Mouse (Mus musculus) thymus, adult 2 months (tissue): Measurements from ENCODE around the gene Epb41. TPM values are rescaled to one million over a fixed set of nuclear protein-coding genes. Genes with fewer than 3 reads are reported as not detected.

Experiments
- DNase-seq: peaks from one replicate; pipeline ENCODE4 v3.0.0; 2021
- H3K27ac ChIP-seq: fragments of 200-500 bp; 2 replicates; pipeline ENCODE4 v1.5.1; 2012; ENCODE audit warnings: low read length, control low read depth; ENCODE audit not compliant: control insufficient read depth, insufficient read depth
- H3K27me3 ChIP-seq: fragments of 200-500 bp; 2 replicates; pipeline ENCODE4 v1.6.1; 2012; ENCODE audit warnings: mild to moderate bottlenecking, low read length, moderate library complexity, mixed read lengths; ENCODE audit not compliant: control insufficient read depth, insufficient read depth
- H3K36me3 ChIP-seq: fragments of 200-500 bp; 2 replicates; pipeline ENCODE4 v1.6.1; 2012; ENCODE audit warnings: mild to moderate bottlenecking, low read length, moderate library complexity; ENCODE audit not compliant: control insufficient read depth, insufficient read depth
- H3K4me1 ChIP-seq: fragments of 200-500 bp; replicated peaks from 2 replicates; pipeline ENCODE4 v1.6.1; 2012; ENCODE audit warnings: low read length; ENCODE audit not compliant: control insufficient read depth, insufficient read depth
- H3K4me3 ChIP-seq: fragments of 200-500 bp; 2 replicates; pipeline ENCODE4 v1.5.1; 2012; ENCODE audit warnings: mild to moderate bottlenecking, low read length, control low read depth, moderate library complexity; ENCODE audit not compliant: control insufficient read depth, insufficient read depth
- CTCF ChIP-seq: fragments of 200-500 bp; IDR thresholded peaks from 2 replicates; pipeline ENCODE4 v1.5.1; 2012; ENCODE audit warnings: mild to moderate bottlenecking, control low read depth, low read length, moderate library complexity, borderline replicate concordance; ENCODE audit not compliant: control insufficient read depth, poor library complexity, insufficient read depth; ENCODE audit errors: extremely low read depth
- POLR2A ChIP-seq: fragments of 200-500 bp; IDR thresholded peaks from 2 replicates; pipeline ENCODE4 v1.6.1; 2012; ENCODE audit warnings: mild to moderate bottlenecking, low read length, control low read depth, moderate library complexity; ENCODE audit not compliant: control insufficient read depth, poor library complexity, insufficient read depth; ENCODE audit errors: extremely low read depth
- WGBS: fragments of 180-500 bp; shearing (Covaris S2); methylation state at CpG from one replicate; pipeline ENCODE4 v1.1.7; 2018; 5-methylcytosine and 5-hydroxymethylcytosine counted together
- polyA plus RNA-seq: library from polyadenylated mRNA; depleted of rRNA; stranded (reverse); fragments of >200 nt; gene quantifications from 2 replicates; pipeline ENCODE4 v1.2.3, GENCODE M21; 2012

Epb41 gene
- polyA plus RNA-seq, 1 experiment: 103 TPM

GRCm38 (mm10) chr4:131920595-131921351 lies 154.3 kb downstream of the Epb41 start:
- Histone ChIP-seq H3K36me3 (peaks cover 20% of the 10 kb centered on the region), H3K4me3 (peak overlapping the region; percentile 11), H3K27ac (no peak overlapping the region), H3K27me3 (peaks cover 11% of the 10 kb centered on the region; the same call in 1 of the 2 replicates), H3K4me1 (peaks cover 10% of the 10 kb centered on the region; the same call in 1 of the 2 replicates)
- 1% methylated on average over 73 of the region's 76 CpGs for WGBS
- no peak for DNase-seq
- no peak for TF ChIP-seq POLR2A
- TF ChIP-seq CTCF: 0 out of 2 replicates have a peak, but pooled peaks have one; percentile 7

- no peak for DNase-seq
- H3K4me3 ChIP-seq: no peak overlapping the region; the same call in 1 of the 2 replicates
- WGBS: 5% methylated on average over 50 of the region's 51 CpGs
- TF ChIP-seq POLR2A (no peak), CTCF (no peak)
- H3K4me1 ChIP-seq: peaks cover 10% of the 10 kb centered on the region; the same call in 1 of the 2 replicates
- H3K27me3 ChIP-seq: peaks cover 11% of the 10 kb centered on the region; the same call in 1 of the 2 replicates
- H3K27ac ChIP-seq: no peak overlapping the region
- peaks cover 14% of the 10 kb centered on the region; the same call in 1 of the 2 replicates for H3K36me3 ChIP-seq
Measured at GRCm38 (mm10) chr4:131920141-131920594, 155.0 kb downstream of the Epb41 start.

GRCm38 (mm10) chr4:131919506-131920140 lies 155.5 kb downstream of the Epb41 start:
- H3K36me3 ChIP-seq: peaks cover 8% of the 10 kb centered on the region; the same call in 1 of the 2 replicates
- no peak for DNase-seq
- 53% methylated on average over 15 of the region's 15 CpGs for WGBS
- no peak for TF ChIP-seq CTCF
- TF ChIP-seq POLR2A: no peak
- H3K4me3 ChIP-seq: no peak overlapping the region
- H3K4me1 ChIP-seq: peaks cover 10% of the 10 kb centered on the region; the same call in 1 of the 2 replicates
- peaks cover 11% of the 10 kb centered on the region; the same call in 1 of the 2 replicates for H3K27me3 ChIP-seq
- no peak overlapping the region for H3K27ac ChIP-seq

GRCm38 (mm10) chr4:131918711-131919500 lies 156.2 kb downstream of the Epb41 start:
- Histone ChIP-seq H3K4me1 (peaks cover 10% of the 10 kb centered on the region; the same call in 1 of the 2 replicates), H3K4me3 (no peak overlapping the region), H3K27ac (no peak overlapping the region), H3K27me3 (peaks cover 13% of the 10 kb centered on the region; the same call in 1 of the 2 replicates), H3K36me3 (0 out of 2 replicates have a peak, but pooled peaks cover 1% of the 10 kb centered on the region)
- WGBS: 44% methylated on average over 15 of the region's 15 CpGs
- no peak for TF ChIP-seq POLR2A
- TF ChIP-seq CTCF: no peak
- DNase-seq: no peak

- DNase-seq: no peak
- Histone ChIP-seq H3K4me3 (no peak overlapping the region), H3K27me3 (peaks cover 13% of the 10 kb centered on the region; the same call in 1 of the 2 replicates), H3K4me1 (peaks cover 10% of the 10 kb centered on the region; the same call in 1 of the 2 replicates), H3K27ac (no peak overlapping the region), H3K36me3 (no peaks in the 10 kb centered on the region)
- WGBS: 98% methylated on average over 7 of the region's 7 CpGs
- TF ChIP-seq CTCF (no peak), POLR2A (no peak)
Measured at GRCm38 (mm10) chr4:131918026-131918533, 157.0 kb downstream of the Epb41 start.
